Mouse (Mus musculus) layer of hippocampus, adult 6 months (tissue): ENCODE results near the gene Lcn3. TPM values are rescaled to one million over a fixed set of nuclear protein-coding genes. Genes with fewer than 3 reads are reported as not detected.

Source experiments
- long read RNA-seq, 2 experiments: library from polyadenylated mRNA; unstranded; transcript quantifications; one replicate each; pipeline ENCODE4 v2.0.0; 2019 to 2020
- polyA plus RNA-seq: library from polyadenylated mRNA; unstranded; fragments of <200 nt; fragmentation: Nextera tagmentation; gene quantifications from 2 replicates; pipeline ENCODE4 v1.2.3, GENCODE M21; 2021

Lcn3 gene
- polyA plus RNA-seq, result not detected in 2 replicates
- long read RNA-seq, experiment 1, result 0 reads
- long read RNA-seq, experiment 2, result 0 reads

DNA sequence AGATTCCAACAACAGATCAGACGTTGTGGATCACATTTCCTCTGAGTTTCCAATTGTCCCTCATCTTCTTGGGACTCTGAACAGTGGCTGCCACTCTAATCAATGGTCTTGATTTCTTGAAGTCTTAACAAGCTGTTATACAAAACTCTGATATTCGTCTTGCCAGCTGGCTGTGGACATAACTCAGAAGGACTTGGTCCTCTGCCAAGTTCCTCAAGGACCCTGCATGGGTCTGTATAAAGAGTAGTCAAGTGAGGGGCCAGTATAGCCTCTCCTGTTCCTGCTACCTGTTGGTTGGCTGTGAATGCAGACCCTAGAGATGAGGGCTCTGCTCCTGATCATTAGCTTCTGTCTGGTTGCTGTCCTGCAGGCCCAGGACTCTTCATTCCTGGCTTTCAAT, at the start of gene Lcn3:
Gene Lcn3 (plus strand): TSS at position 301 of the 400 bp plus-strand sequence.

DNA sequence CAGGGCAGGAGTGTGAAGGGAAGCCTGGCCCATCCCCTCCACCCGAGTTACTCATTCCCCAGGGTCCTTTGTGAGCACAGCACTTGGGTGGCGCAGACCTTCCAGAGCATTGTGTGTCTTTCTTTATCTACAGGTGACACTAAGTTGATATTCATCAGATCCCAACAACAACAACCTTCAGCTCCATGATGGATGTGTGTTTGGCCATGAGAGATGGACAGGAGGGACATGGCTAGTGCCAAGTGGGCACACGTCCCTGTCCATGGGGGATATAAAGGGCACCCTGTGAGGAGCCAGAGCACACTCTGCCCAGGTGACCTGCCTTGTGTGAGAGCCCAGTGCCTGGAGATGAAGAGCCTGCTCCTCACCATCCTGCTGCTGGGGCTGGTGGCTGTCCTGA, 28.7 kb upstream of the Lcn3 start, which contains the start of gene Obp2b:
Gene Obp2b (plus strand): TSS at position 301 of the 400 bp plus-strand sequence.

DNA sequence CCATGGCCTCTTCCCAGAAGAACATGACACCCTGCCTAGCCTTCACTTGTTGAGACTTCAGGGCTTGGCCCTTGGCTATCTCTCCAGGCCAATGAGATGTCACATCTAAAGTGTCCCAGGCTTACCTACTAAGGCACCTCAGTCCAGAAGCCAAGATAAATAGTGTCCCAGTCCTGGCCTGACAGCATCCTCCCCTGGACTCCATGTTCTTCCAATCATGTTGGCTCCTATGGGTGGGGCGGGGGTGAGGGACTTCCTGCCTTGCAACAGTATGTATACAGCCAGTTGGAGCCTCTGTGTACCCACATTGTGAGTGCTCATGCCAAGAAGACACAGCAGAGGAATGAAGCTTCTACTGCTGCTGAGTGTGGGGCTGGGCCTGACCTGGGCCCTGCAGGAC, 11.3 kb downstream of the Lcn3 start, which contains the start of gene Lcn11:
Gene Lcn11 (plus strand): TSS at position 301 of the 400 bp plus-strand sequence.

DNA sequence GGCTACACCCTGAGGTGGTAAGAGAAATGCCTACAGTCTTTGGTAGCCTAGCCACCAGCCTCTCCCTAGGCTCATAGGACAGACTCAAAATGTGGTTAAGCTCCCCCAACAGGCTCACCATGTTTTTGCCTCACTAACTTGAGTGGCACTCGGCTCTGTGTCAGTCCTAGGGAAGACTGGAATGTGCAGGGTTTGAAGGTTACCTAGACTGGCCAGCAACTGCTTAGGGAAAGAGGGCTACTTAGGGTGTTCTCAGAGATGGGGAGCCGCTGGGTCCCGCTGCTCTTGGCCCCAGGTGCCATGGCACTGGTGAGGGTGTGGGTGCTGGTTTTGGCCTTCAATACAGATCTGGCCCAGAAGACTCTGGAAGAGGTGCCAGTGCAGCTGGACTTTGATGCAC, 16.6 kb downstream of the Lcn3 start, which contains the start of gene Gm13539:
Gene Gm13539 (plus strand): TSS at position 301 of the 400 bp plus-strand sequence.

DNA sequence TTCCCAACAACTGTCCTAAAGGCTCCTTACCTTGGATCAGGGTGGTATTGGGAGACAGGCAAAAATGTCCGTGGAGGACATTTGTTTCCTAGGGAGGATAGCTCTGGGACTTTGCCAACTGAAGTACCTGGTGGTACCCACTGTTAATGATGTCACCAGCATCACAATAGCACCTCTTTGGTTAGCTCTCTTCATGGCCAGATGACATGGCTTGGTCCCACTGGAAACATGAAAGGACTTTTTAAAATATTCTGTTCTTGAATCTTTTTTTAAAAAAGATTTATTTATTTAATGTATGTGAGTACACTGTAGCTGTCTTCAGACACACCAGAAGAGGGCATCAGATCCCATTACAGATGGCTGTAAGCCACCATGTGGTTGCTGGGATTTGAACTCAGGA, 50.4 kb downstream of the Lcn3 start, which contains the start of gene Glt6d1:
Gene Glt6d1 (minus strand): TSS at position 101 of the 400 bp plus-strand sequence.

Other genes starting within 250 kb of the Lcn3 start
- 9.9 and 10.3 TPM in 2 replicates for gene Traf2, start 218.6 kb upstream of the Lcn3 start, polyA plus RNA-seq
- gene Edf1, start 207.7 kb upstream of the Lcn3 start, polyA plus RNA-seq, result 801 and 843 TPM in 2 replicates
- 25.8 and 27.1 TPM in 2 replicates for gene Mamdc4, start 190.7 kb upstream of the Lcn3 start, polyA plus RNA-seq
- gene Phpt1, start 190.3 kb upstream of the Lcn3 start, polyA plus RNA-seq, result 151 and 165 TPM in 2 replicates
- gene Ajm1, start 183.8 kb upstream of the Lcn3 start, polyA plus RNA-seq, result 13.5 and 18.7 TPM in 2 replicates
- 58.2 and 69.1 TPM in 2 replicates for gene Rabl6, start 157.0 kb upstream of the Lcn3 start, polyA plus RNA-seq
- 0.83 and 1.1 TPM in 2 replicates for gene Ccdc183, start 147.9 kb upstream of the Lcn3 start, polyA plus RNA-seq
- gene Tmem141, start 143.6 kb upstream of the Lcn3 start, polyA plus RNA-seq, result 44.7 and 48.2 TPM in 2 replicates
- gene Fcna, start 137.5 kb upstream of the Lcn3 start, polyA plus RNA-seq, result 0.33 and 0.40 TPM in 2 replicates
- gene Lcn8, start 112.4 kb upstream of the Lcn3 start, polyA plus RNA-seq, result not detected in 2 replicates
- gene Lcn5, start 107.6 kb upstream of the Lcn3 start, polyA plus RNA-seq, result not detected in 2 replicates
- gene Lcn6, start 88.8 kb upstream of the Lcn3 start, polyA plus RNA-seq, result not detected in 2 replicates
- gene Lcn10, start 82.8 kb upstream of the Lcn3 start, polyA plus RNA-seq, result not detected in 2 replicates
- not detected in 2 replicates for gene Obp2a, start 65.5 kb upstream of the Lcn3 start, polyA plus RNA-seq
- 212 and 245 TPM in 2 replicates for gene Bmyc, start 58.8 kb upstream of the Lcn3 start, polyA plus RNA-seq
- gene Obp2b, start 28.6 kb upstream of the Lcn3 start, polyA plus RNA-seq, result not detected in 2 replicates
- not detected in 2 replicates for gene Lcn11, start 11.4 kb downstream of the Lcn3 start, polyA plus RNA-seq
- not detected in 2 replicates for gene Gm13539, start 16.7 kb downstream of the Lcn3 start, polyA plus RNA-seq
- gene Glt6d1, start 50.3 kb downstream of the Lcn3 start, polyA plus RNA-seq, result not detected in 2 replicates
- not detected in 2 replicates for gene Lcn9, start 57.6 kb downstream of the Lcn3 start, polyA plus RNA-seq
- 0.10 TPM in 1 of 2 replicates, not detected in the other for gene Sohlh1, start 81.7 kb downstream of the Lcn3 start, polyA plus RNA-seq
- 6.0 and 6.2 TPM in 2 replicates for gene Kcnt1, start 98.2 kb downstream of the Lcn3 start, polyA plus RNA-seq
- gene Camsap1, start 217.7 kb downstream of the Lcn3 start, polyA plus RNA-seq, result 7.7 and 11.1 TPM in 2 replicates